Mouse (Mus musculus) heart, embryonic 16.5 days (tissue): ENCODE data around the gene E130218I03Rik. TPM values are rescaled to one million over a fixed set of nuclear protein-coding genes. Genes with fewer than 3 reads are reported as not detected.
"Not testable (repeated sequence)": the region's sequence is repeated elsewhere in the genome, so short reads cannot be mapped to it uniquely, and the experiment has no call there.

Experiments used
- ATAC-seq: fragments of 200-750 bp; cut with Nextera tagmentation; replicated peaks from 2 replicates; pipeline ENCODE4 v1.8.0; 2017; ENCODE audit warnings: moderate number of reproducible peaks; ENCODE audit not compliant: insufficient read depth, low FRiP score; ENCODE audit errors: extremely low read depth
- H3K27ac ChIP-seq: fragments of 300-500 bp; sonication (generic); 2 replicates; pipeline ENCODE4 v1.5.1; 2014; ENCODE audit warnings: mild to moderate bottlenecking, low read length, control low read depth, moderate library complexity
- H3K27me3 ChIP-seq: fragments of 300-500 bp; sonication (generic); 2 replicates; pipeline ENCODE4 v1.6.1; 2014; ENCODE audit warnings: low read length, mixed read lengths; ENCODE audit not compliant: control insufficient read depth, insufficient read depth
- H3K36me3 ChIP-seq: fragments of 300-500 bp; sonication (generic); 2 replicates; pipeline ENCODE4 v1.6.1; 2014; ENCODE audit not compliant: control insufficient read depth, insufficient read depth
- H3K4me1 ChIP-seq: fragments of 300-500 bp; sonication (generic); 2 replicates; pipeline ENCODE4 v1.6.1; 2014; ENCODE audit warnings: low read length, mixed read lengths; ENCODE audit not compliant: control insufficient read depth, insufficient read depth
- H3K4me2 ChIP-seq: fragments of 300-500 bp; sonication (generic); 2 replicates; pipeline ENCODE4 v1.6.1; 2014; ENCODE audit warnings: low read depth, mild to moderate bottlenecking, control low read depth, low read length
- H3K4me3 ChIP-seq: fragments of 300-500 bp; sonication (generic); 2 replicates; pipeline ENCODE4 v1.5.1; 2014; ENCODE audit warnings: mild to moderate bottlenecking, control low read depth, low read length
- H3K9ac ChIP-seq: fragments of 300-500 bp; sonication (generic); 2 replicates; pipeline ENCODE4 v1.6.1; 2014; ENCODE audit warnings: low read length, control low read depth
- H3K9me3 ChIP-seq: fragments of 300-500 bp; sonication (generic); replicated peaks from 2 replicates; pipeline ENCODE4 v1.6.1; 2016; ENCODE audit warnings: low read length; ENCODE audit not compliant: control insufficient read depth
- WGBS: fragments of 180-500 bp; shearing (Covaris S2); extraction: QIAGEN DNeasy Blood & Tissue Kit; methylation state at CpG from one replicate; pipeline ENCODE4 v1.1.7; 2014; 5-methylcytosine and 5-hydroxymethylcytosine counted together
- polyA plus RNA-seq: library from polyadenylated mRNA; unstranded; fragments of >200 nt; fragmentation: Nextera tagmentation; extraction: Ambion mirVana; gene quantifications from 2 replicates; pipeline ENCODE4 v1.2.1, GENCODE M21; 2015

Gene E130218I03Rik
- polyA plus RNA-seq, 1 experiment from 2014 or later: not detected

DNA sequence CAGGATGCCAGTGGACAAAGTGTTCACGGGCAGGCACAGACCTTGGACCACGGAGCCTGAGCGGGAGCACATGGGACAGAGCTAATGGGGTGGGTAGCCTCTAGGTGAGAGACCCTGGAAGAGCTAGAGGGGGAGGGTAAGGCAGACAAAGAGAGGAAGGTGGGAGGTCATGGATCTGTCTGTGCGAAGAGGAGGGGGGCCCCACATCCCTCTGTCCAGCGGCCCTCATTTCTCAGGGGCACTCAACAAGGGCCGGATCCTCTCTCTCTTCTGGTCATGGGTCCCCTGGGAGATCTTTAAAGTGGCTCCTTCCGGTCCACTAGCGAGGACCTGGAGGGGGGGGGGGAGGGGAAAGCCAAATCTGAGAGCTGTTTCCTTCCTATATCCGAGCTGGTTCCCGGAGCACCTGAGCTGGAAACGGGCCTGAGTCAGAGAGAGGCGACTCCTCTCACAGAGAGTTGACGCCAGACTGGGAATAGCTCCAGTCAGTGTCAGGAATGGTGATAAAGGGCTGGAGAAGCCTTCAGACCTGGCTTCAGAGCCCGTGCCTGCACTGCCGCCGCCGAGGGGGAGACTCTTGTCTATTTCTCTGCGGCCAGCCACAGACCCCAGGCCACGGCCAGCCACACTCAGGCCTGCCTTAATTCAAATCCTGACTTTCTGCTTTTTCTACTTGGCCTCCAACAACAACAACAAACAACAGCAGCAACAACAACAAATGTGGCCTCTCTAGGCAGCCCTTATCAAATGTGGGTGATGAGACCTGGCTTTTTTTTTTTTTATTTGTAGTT is 13.1 kb downstream of the E130218I03Rik start:
- WGBS: 18% methylated on average over 19 of the region's 19 CpGs
- Histone ChIP-seq H3K9ac (peak overlapping the region; percentile 7; the same call in 1 of the 2 replicates), H3K36me3 (no peaks in the 10 kb centered on the region), H3K9me3 (no peaks in the 10 kb centered on the region), H3K4me2 (peak overlapping the region; percentile 22), H3K27me3 (peaks cover 19% of the 10 kb centered on the region), H3K27ac (peak overlapping the region; percentile 38), H3K4me3 (no peak overlapping the region), H3K4me1 (peaks cover 35% of the 10 kb centered on the region)
- peak; percentile 34; the same call in 1 of the 2 replicates for ATAC-seq

DNA sequence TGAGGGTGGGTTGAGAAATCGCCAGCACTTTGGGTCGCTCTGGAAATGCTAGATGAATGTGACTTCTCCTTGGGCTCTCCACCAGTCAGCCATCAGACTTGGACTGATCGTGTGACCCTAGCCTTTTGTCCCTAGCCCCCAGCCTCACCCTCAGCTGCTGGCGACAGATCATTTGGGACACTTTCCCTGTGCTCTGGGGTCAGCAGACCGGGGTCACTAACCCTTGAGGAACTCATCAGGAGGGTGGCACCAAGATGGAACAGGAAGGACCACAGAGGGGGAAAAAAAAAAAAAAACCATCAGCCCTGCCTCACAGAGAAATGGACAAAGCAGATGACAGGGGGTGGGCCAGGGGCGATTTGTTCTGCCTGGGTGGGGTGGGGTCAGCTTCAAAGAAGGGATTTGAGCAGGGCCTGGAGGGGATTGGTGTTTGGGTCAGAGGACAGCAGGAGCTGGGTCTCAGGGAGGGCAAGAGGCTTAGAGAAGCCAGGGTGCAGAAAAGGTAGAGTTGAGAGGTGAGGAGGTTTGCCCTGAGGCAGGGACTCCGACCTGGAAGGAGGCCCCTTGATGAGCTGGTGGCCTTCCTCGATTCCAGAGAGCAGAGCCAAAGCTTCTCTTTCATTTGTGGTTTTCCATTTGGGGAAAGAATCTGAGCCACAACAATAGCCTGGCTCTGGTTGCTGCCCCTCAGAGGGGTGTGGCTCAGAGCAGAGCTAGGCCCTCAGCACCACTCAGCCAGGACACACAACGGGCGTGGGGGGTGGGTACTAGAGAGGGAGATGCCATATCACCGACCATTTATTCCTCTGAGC is 13.9 kb downstream of the E130218I03Rik start:
- WGBS: 33% methylated on average over 11 of the region's 11 CpGs
- H3K36me3 ChIP-seq: no peaks in the 10 kb centered on the region
- peaks cover 11% of the 10 kb centered on the region for H3K27me3 ChIP-seq
- ATAC-seq: no peak
- H3K27ac ChIP-seq: peak overlapping the region; percentile 34
- H3K9me3 ChIP-seq: no peaks in the 10 kb centered on the region
- H3K4me3 ChIP-seq: no peak overlapping the region
- peaks cover 28% of the 10 kb centered on the region for H3K4me1 ChIP-seq
- no peak overlapping the region for H3K9ac ChIP-seq
- peak overlapping the region; percentile 22 for H3K4me2 ChIP-seq

DNA sequence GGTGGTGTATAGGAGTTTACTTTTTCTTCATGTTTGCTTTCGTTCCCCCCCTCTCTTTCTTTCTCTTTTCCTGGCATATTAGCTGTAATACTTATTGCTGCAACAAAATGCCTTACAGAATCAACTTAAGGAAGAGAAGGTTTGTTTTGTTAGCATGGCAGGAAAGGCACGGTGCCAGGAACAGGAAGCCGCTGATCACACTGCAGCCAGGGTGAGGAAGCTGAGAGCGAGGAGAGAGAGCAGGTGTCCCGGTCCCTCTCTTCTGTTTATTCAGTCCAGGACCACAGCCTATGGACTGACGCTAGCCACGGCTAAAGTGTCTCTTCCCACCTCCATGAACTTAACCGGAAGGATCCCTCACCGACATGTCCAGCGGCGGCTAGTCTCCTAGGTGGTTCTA is 14.9 kb downstream of the E130218I03Rik start:
- Histone ChIP-seq H3K4me2 (no peak overlapping the region), H3K9ac (no peak overlapping the region), H3K4me1 (peaks cover 25% of the 10 kb centered on the region), H3K27ac (peak overlapping the region; percentile 14; the same call in 1 of the 2 replicates), H3K36me3 (no peaks in the 10 kb centered on the region), H3K4me3 (no peak overlapping the region), H3K27me3 (peaks cover 4% of the 10 kb centered on the region; the same call in 1 of the 2 replicates), H3K9me3 (no peaks in the 10 kb centered on the region)
- ATAC-seq: no peak
- WGBS: 56% methylated on average over 11 of the region's 11 CpGs

DNA sequence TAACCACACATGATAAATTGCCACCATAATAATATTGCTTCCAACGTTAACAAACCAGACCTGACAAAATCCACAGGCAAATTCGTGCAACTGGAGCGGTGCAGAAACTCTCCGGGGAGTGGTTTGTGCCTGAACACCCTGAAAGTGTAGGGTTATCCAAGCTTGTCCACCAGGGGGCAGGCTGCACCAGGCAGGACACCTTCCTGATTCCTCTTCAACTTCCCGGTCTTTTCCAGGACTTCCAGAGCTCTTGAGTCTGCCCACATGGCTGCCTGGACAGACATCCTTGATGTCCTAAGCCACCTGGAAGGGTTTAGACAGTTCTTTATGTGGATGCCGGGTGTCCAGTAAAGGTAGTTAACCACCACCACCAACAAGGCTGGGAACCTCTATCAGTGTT is 19.7 kb downstream of the E130218I03Rik start:
- WGBS: 28% methylated on average over 6 of the region's 6 CpGs
- H3K4me1 ChIP-seq: no peaks in the 10 kb centered on the region
- H3K4me2 ChIP-seq: no peak overlapping the region
- ATAC-seq: no peak
- H3K4me3 ChIP-seq: no peak overlapping the region
- H3K9ac ChIP-seq: no peak overlapping the region
- H3K9me3 ChIP-seq: no peaks in the 10 kb centered on the region; the same call in 1 of the 2 replicates
- no peaks in the 10 kb centered on the region for H3K36me3 ChIP-seq
- no peak overlapping the region for H3K27ac ChIP-seq
- no peaks in the 10 kb centered on the region for H3K27me3 ChIP-seq

GRCm38 (mm10) chr4:134265860-134266585 is 22.6 kb downstream of the E130218I03Rik start:
- no peaks in the 10 kb centered on the region for H3K4me1 ChIP-seq
- no peaks in the 10 kb centered on the region for H3K27me3 ChIP-seq
- no peak overlapping the region for H3K4me2 ChIP-seq
- no peak for ATAC-seq
- WGBS: 63% methylated on average over 9 of the region's 9 CpGs
- no peaks in the 10 kb centered on the region for H3K36me3 ChIP-seq
- H3K4me3 ChIP-seq: no peak overlapping the region
- no peaks in the 10 kb centered on the region; the same call in 1 of the 2 replicates for H3K9me3 ChIP-seq
- H3K27ac ChIP-seq: no peak overlapping the region
- H3K9ac ChIP-seq: no peak overlapping the region

- Histone ChIP-seq H3K9me3 (no peaks in the 10 kb centered on the region; the same call in 1 of the 2 replicates), H3K4me1 (peaks cover 5% of the 10 kb centered on the region), H3K4me3 (no peak overlapping the region), H3K27me3 (no peaks in the 10 kb centered on the region), H3K36me3 (no peaks in the 10 kb centered on the region), H3K4me2 (no peak overlapping the region), H3K27ac (no peak overlapping the region), H3K9ac (no peak overlapping the region)
- ATAC-seq: no peak
- WGBS: 83% methylated on average over 19 of the region's 19 CpGs
Measured at GRCm38 (mm10) chr4:134268102-134268655, 24.7 kb downstream of the E130218I03Rik start.

- H3K9ac ChIP-seq, H3K27me3 ChIP-seq, H3K27ac ChIP-seq, H3K4me2 ChIP-seq, H3K4me3 ChIP-seq, H3K4me1 ChIP-seq, H3K9me3 ChIP-seq, H3K36me3 ChIP-seq, ATAC-seq: not testable (repeated sequence)
Measured at GRCm38 (mm10) chr4:134269622-134270021, 26.2 kb downstream of the E130218I03Rik start.

- Histone ChIP-seq H3K9me3 (no peaks in the 10 kb centered on the region), H3K4me1 (peaks cover 5% of the 10 kb centered on the region), H3K27ac (no peak overlapping the region), H3K27me3 (no peaks in the 10 kb centered on the region), H3K4me2 (no peak overlapping the region), H3K9ac (no peak overlapping the region), H3K4me3 (no peak overlapping the region), H3K36me3 (peaks cover 6% of the 10 kb centered on the region)
- no peak for ATAC-seq
- WGBS: 77% methylated on average over 7 of the region's 7 CpGs
Measured at GRCm38 (mm10) chr4:134271979-134272378, 28.5 kb downstream of the E130218I03Rik start.
